Mouse (Mus musculus) liver, adult 2 months (tissue): ENCODE data around the gene Cisd3.

Source experiments
- CTCF ChIP-seq: fragments of 200-500 bp; IDR thresholded peaks from 2 replicates; pipeline ENCODE4 v1.5.1; 2011; ENCODE audit warnings: low read depth, low read length, control low read depth
- POLR2A ChIP-seq: fragments of 200-500 bp; IDR thresholded peaks from 2 replicates; pipeline ENCODE4 v1.6.1; 2011; ENCODE audit warnings: low read length, control low read depth; ENCODE audit not compliant: insufficient read depth; ENCODE audit errors: extremely low read depth

DNA sequence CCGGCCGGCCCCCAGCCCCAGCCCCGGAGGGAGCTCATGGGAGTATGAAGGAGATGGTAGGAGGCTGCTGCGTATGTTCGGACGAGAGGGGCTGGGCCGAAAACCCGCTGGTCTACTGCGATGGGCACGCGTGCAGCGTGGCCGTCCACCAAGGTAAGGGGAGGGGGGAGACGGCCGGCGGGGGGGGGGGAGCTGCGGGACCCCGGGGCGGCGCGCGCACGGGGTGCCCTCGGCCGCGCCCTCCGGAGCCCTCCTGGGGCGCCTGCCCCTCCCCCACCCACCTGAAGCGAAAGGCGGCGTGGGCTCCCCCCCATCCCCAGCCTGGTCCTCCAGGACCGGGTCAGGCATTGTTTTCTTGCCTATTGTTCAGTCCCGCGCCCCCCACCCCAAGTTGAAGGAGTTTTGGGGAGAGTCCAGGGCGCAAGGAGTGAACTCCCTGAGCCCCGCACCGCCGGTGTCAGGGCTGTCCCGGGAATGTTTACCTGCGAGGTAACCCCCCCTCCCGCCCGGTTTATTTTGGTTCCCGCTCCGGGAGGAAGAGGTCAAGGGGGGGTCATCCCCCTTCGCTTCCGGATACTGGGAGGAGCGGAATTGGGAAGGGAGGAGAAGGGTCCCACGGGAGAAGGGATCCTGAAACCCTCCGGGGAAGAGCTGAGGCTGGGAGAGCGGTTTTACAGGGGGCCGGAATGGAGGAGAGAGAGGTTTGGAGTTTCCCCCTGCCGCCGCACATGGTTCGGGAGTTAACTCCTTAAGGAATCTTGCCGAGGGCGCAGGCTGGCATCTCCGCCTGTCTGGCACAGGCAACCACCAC lies 21.9 kb upstream of the Cisd3 start:
- TF ChIP-seq CTCF (no peak), POLR2A (no peak)
